8 mouse cellular contexts compared by ENCODE assay signal in the genomic region with DNA sequence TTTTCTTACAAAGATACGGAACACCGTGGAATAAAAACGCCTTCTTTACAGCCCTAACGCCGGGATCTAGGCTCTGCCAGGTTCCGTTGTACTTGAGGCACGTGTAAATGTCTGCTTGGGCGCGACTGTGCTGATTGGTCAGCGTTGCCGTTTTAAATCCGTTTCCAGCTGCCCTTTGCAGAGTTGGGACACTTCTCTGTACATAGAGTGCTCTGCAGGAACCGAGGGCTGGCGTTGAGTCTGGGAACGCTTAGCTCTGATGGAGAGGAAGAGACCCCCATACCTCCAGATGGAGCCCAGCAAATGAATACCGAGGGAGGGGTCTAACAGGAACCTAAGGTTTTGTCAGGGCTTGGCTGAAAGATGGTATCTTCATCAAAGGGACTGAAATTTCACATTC. TPM values are rescaled to one million over a fixed set of nuclear protein-coding genes. Genes with fewer than 3 reads are reported as not detected.
A peak's percentile ranks its signal among the peaks of the same experiment; 100 is the strongest.
DNase-seq lines count a peak whose midpoint lies in the region; ATAC-seq and TF ChIP-seq lines count a peak whose summit lies in the region.

No protein-coding gene starts in this region.

- H3K27me3 ChIP-seq in lung, embryonic 16.5 days (ENCODE audit: control insufficient read depth, insufficient read depth, low read depth, low read length) = peaks cover 2% of the 10 kb centered on the region; the same call in 1 of the 2 replicates
- no peaks in the 10 kb centered on the region for H3K27me3 ChIP-seq in embryonic facial prominence, embryonic 14.5 days (replicated peaks; ENCODE audit: control insufficient read depth, insufficient read depth, low read length)
- peaks cover 26% of the 10 kb centered on the region; the same call in 1 of the 2 replicates for H3K27me3 ChIP-seq in hindbrain, embryonic 14.5 days (ENCODE audit: control insufficient read depth, insufficient read depth, low read length)
- H3K27me3 ChIP-seq in liver, embryonic 16.5 days (ENCODE audit: control insufficient read depth, insufficient read depth, low read depth, low read length) = peaks cover 48% of the 10 kb centered on the region
- no peaks in the 10 kb centered on the region for H3K27me3 ChIP-seq in stomach, postnatal 0 days (ENCODE audit: control insufficient read depth, insufficient read depth, low read length)

- peak overlapping the region; percentile 79 for H3K4me3 ChIP-seq in lung, embryonic 16.5 days (ENCODE audit: low read length)
- H3K4me3 ChIP-seq in embryonic facial prominence, embryonic 14.5 days (ENCODE audit: low read depth, low read length) = peak overlapping the region; percentile 75
- H3K4me3 ChIP-seq in hindbrain, embryonic 14.5 days (replicated peaks; ENCODE audit: low read length) = peak overlapping the region; percentile 62
- H3K4me3 ChIP-seq in liver, embryonic 16.5 days (ENCODE audit: low read depth, low read length) = peak overlapping the region; percentile 65
- H3K4me3 ChIP-seq in stomach, postnatal 0 days (ENCODE audit: low read depth, low read length) = peak overlapping the region; percentile 80

- peak overlapping the region; percentile 89; the same call in 1 of the 2 replicates for H3K9ac ChIP-seq in lung, embryonic 16.5 days (ENCODE audit: low read length)
- peak overlapping the region; percentile 96 for H3K9ac ChIP-seq in embryonic facial prominence, embryonic 14.5 days (ENCODE audit: low read depth, low read length)
- H3K9ac ChIP-seq in hindbrain, embryonic 14.5 days = peak overlapping the region; percentile 9; the same call in 1 of the 2 replicates
- H3K9ac ChIP-seq in liver, embryonic 16.5 days (ENCODE audit: low read depth, low read length) = no peak overlapping the region
- no peak overlapping the region for H3K9ac ChIP-seq in stomach, postnatal 0 days (ENCODE audit: low read length)

- WGBS in lung, embryonic 16.5 days = 1% methylated on average over 16 of the region's 16 CpGs
- WGBS in embryonic facial prominence, embryonic 14.5 days = 1% methylated on average over 16 of the region's 16 CpGs
- WGBS in hindbrain, embryonic 14.5 days = under 1% methylated on average over 16 of the region's 16 CpGs
- WGBS in liver, embryonic 16.5 days (ENCODE audit: insufficient replicate concordance) = under 1% methylated on average over 16 of the region's 16 CpGs
- under 1% methylated on average over 16 of the region's 16 CpGs for WGBS in stomach, postnatal 0 days

- H3K9me3 ChIP-seq in lung, embryonic 16.5 days (ENCODE audit: control insufficient read depth, low read length) = no peaks in the 10 kb centered on the region
- H3K9me3 ChIP-seq in embryonic facial prominence, embryonic 14.5 days (ENCODE audit: control insufficient read depth, low read length) = no peaks in the 10 kb centered on the region
- H3K9me3 ChIP-seq in hindbrain, embryonic 14.5 days (ENCODE audit: control insufficient read depth, low read length) = no peaks in the 10 kb centered on the region
- H3K9me3 ChIP-seq in liver, embryonic 16.5 days (replicated peaks; ENCODE audit: control insufficient read depth, low read length) = no peaks in the 10 kb centered on the region
- no peaks in the 10 kb centered on the region for H3K9me3 ChIP-seq in stomach, postnatal 0 days (ENCODE audit: control insufficient read depth, low read length)

- ATAC-seq in lung, embryonic 16.5 days (ENCODE audit: low read depth) = 0 out of 2 replicates have a peak, but pooled peaks have one; percentile 15
- ATAC-seq in embryonic facial prominence, embryonic 14.5 days (ENCODE audit: low read depth) = no peak
- ATAC-seq in hindbrain, embryonic 14.5 days (ENCODE audit: low FRiP score) = no peak
- no peak for ATAC-seq in liver, embryonic 16.5 days (ENCODE audit: low read depth)
- ATAC-seq in stomach, postnatal 0 days (ENCODE audit: low FRiP score, low TSS enrichment) = no peak

- peak overlapping the region; percentile 97 for H3K4me2 ChIP-seq in lung, embryonic 16.5 days (ENCODE audit: low read depth, low read length)
- peak overlapping the region; percentile 99 for H3K4me2 ChIP-seq in embryonic facial prominence, embryonic 14.5 days (ENCODE audit: low read depth, low read length)
- peak overlapping the region; percentile 93 for H3K4me2 ChIP-seq in hindbrain, embryonic 14.5 days (replicated peaks)
- peak overlapping the region; percentile 78 for H3K4me2 ChIP-seq in liver, embryonic 16.5 days (ENCODE audit: low read depth, low read length)
- H3K4me2 ChIP-seq in stomach, postnatal 0 days (replicated peaks; ENCODE audit: low read depth) = peak overlapping the region; percentile 99

- no peak for TF ChIP-seq EP300 in stomach, postnatal 0 days (optimal IDR thresholded peaks at IDR 0.05)

- no peak for TF ChIP-seq CTCF in stomach, postnatal 0 days (IDR thresholded peaks at IDR 0.05; ENCODE audit: low read depth)

- H3K36me3 ChIP-seq in lung, embryonic 16.5 days (ENCODE audit: control insufficient read depth, insufficient read depth, low read length) = no peaks in the 10 kb centered on the region
- H3K36me3 ChIP-seq in embryonic facial prominence, embryonic 14.5 days (ENCODE audit: control insufficient read depth, insufficient read depth, low read length) = no peaks in the 10 kb centered on the region
- H3K36me3 ChIP-seq in hindbrain, embryonic 14.5 days (replicated peaks; ENCODE audit: control insufficient read depth, insufficient read depth) = no peaks in the 10 kb centered on the region
- no peaks in the 10 kb centered on the region for H3K36me3 ChIP-seq in liver, embryonic 16.5 days (ENCODE audit: control insufficient read depth, insufficient read depth)
- H3K36me3 ChIP-seq in stomach, postnatal 0 days (ENCODE audit: control insufficient read depth, insufficient read depth, low read length) = no peaks in the 10 kb centered on the region

- DNase-seq in lung, postnatal 14 days = no peak
- peak; percentile 80 for DNase-seq in embryonic facial prominence, embryonic 14.5 days (ENCODE audit: low spot score)
- peak; percentile 34 for DNase-seq in hindbrain, embryonic 14.5 days (ENCODE audit: low spot score)
- DNase-seq in stomach, postnatal 0 days (ENCODE audit: low spot score) = peak; percentile 55
- DNase-seq in spleen, adult 12 weeks (ENCODE audit: low spot score) = no peak
- no peak for DNase-seq in left cerebral cortex, adult 18-20 months (ENCODE audit: low spot score in 2 of 2)

- H3K27ac ChIP-seq in lung, embryonic 16.5 days (ENCODE audit: low read length) = no peak overlapping the region; the same call in 1 of the 2 replicates
- peak overlapping the region; percentile 92 for H3K27ac ChIP-seq in embryonic facial prominence, embryonic 14.5 days (replicated peaks; ENCODE audit: low read depth, low read length)
- H3K27ac ChIP-seq in hindbrain, embryonic 14.5 days = no peak overlapping the region
- H3K27ac ChIP-seq in liver, embryonic 16.5 days (ENCODE audit: low read length) = no peak overlapping the region
- no peak overlapping the region for H3K27ac ChIP-seq in stomach, postnatal 0 days (replicated peaks)

- peaks cover 6% of the 10 kb centered on the region; the same call in 1 of the 2 replicates for H3K4me1 ChIP-seq in lung, embryonic 16.5 days (replicated peaks; ENCODE audit: control insufficient read depth, insufficient read depth, low read length)
- no peaks in the 10 kb centered on the region for H3K4me1 ChIP-seq in embryonic facial prominence, embryonic 14.5 days (ENCODE audit: control insufficient read depth, insufficient read depth, low read length)
- H3K4me1 ChIP-seq in hindbrain, embryonic 14.5 days (replicated peaks; ENCODE audit: control insufficient read depth, insufficient read depth, low read length) = peaks cover 33% of the 10 kb centered on the region
- H3K4me1 ChIP-seq in liver, embryonic 16.5 days (ENCODE audit: control insufficient read depth, low read depth, low read length) = peaks cover 4% of the 10 kb centered on the region
- 0 out of 2 replicates have a peak, but pooled peaks cover 2% of the 10 kb centered on the region for H3K4me1 ChIP-seq in stomach, postnatal 0 days (replicated peaks; ENCODE audit: control insufficient read depth, insufficient read depth)

RNA-seq across cellular contexts. Expression of a gene that starts 1.9 kb away (rescaled TPM):
- polyA plus RNA-seq in lung, embryonic 16.5 days (2015; fragmentation: Nextera tagmentation; extraction: Ambion mirVana) = 5.5 and 6.1 TPM in 2 replicates
- polyA plus RNA-seq in embryonic facial prominence, embryonic 14.5 days (2014; fragmentation: Nextera tagmentation; extraction: Ambion mirVana) = 11.1 and 18.0 TPM in 2 replicates
- 1.7 and 2.1 TPM in 2 replicates for polyA plus RNA-seq in hindbrain, embryonic 14.5 days (2014; fragmentation: Nextera tagmentation; extraction: Ambion mirVana)
- polyA plus RNA-seq in liver, embryonic 16.5 days (2015; fragmentation: Nextera tagmentation; extraction: Ambion mirVana) = 1.1 and 1.3 TPM in 2 replicates
- 3.1 and 3.6 TPM in 2 replicates for polyA plus RNA-seq in stomach, postnatal 0 days (2015; fragmentation: Nextera tagmentation; extraction: Ambion mirVana)
- under 1 TPM; 0.09 to 0.16 TPM for total RNA-seq in left cerebral cortex, adult 18-20 months (2021)

Comparison
In these comparisons a context has a peak if more than half of its experiments do, and no peak if none do; other contexts are left out.
1. H3K9ac ChIP-seq: peak in lung, embryonic 16.5 days (single experiment), embryonic facial prominence, embryonic 14.5 days (single experiment) and hindbrain, embryonic 14.5 days (single experiment); none in liver, embryonic 16.5 days (single experiment) and stomach, postnatal 0 days (single experiment).
2. DNase-seq: peak in embryonic facial prominence, embryonic 14.5 days (single experiment), hindbrain, embryonic 14.5 days (single experiment) and stomach, postnatal 0 days (single experiment); none in lung, postnatal 14 days (single experiment), spleen, adult 12 weeks (single experiment) and left cerebral cortex, adult 18-20 months (0 of 2).
3. Peak in every context shown above with its lines, with median percentiles within 50 percentile points of each other: H3K4me2 ChIP-seq and H3K4me3 ChIP-seq.